Mouse (Mus musculus) embryonic facial prominence, embryonic 10.5 days (tissue): ENCODE data around the gene Qsox2. TPM values are rescaled to one million over a fixed set of nuclear protein-coding genes. Genes with fewer than 3 reads are reported as not detected.
A peak's percentile ranks its signal among the peaks of the same experiment; 100 is the strongest.

Source experiments
- DNase-seq: peaks from one replicate; pipeline ENCODE4 v3.0.0-alpha.2; 2017; ENCODE audit warnings: low spot score
- H3K27ac ChIP-seq: fragments of 300-500 bp; sonication (generic); replicated peaks from 2 replicates; pipeline ENCODE4 v1.5.1; 2016; ENCODE audit warnings: mild to moderate bottlenecking
- H3K27me3 ChIP-seq: fragments of 300-500 bp; sonication (generic); replicated peaks from 2 replicates; pipeline ENCODE4 v1.6.1; 2016; ENCODE audit warnings: low read depth, mild to moderate bottlenecking; ENCODE audit not compliant: poor library complexity, severe bottlenecking
- H3K36me3 ChIP-seq: fragments of 300-500 bp; sonication (generic); replicated peaks from 2 replicates; pipeline ENCODE4 v1.6.1; 2016; ENCODE audit warnings: mild to moderate bottlenecking, moderate library complexity
- H3K4me1 ChIP-seq: fragments of 300-500 bp; sonication (generic); 2 replicates; pipeline ENCODE4 v1.6.1; 2016
- H3K4me3 ChIP-seq: fragments of 300-500 bp; sonication (generic); 2 replicates; pipeline ENCODE4 v1.5.1; 2016; ENCODE audit warnings: mild to moderate bottlenecking, moderate library complexity
- H3K9me3 ChIP-seq: fragments of 300-500 bp; sonication (generic); 2 replicates; pipeline ENCODE4 v1.6.1; 2016; ENCODE audit warnings: mild to moderate bottlenecking
- WGBS: fragments of 180-500 bp; shearing (Covaris S2); methylation state at CpG from one replicate; pipeline ENCODE4 v1.1.7; 2016; 5-methylcytosine and 5-hydroxymethylcytosine counted together
- polyA plus RNA-seq: library from polyadenylated mRNA; unstranded; fragments of >200 nt; fragmentation: Nextera tagmentation; extraction: Ambion mirVana; gene quantifications from 2 replicates; pipeline ENCODE4 v1.2.1, GENCODE M21; 2016

Qsox2 gene
- polyA plus RNA-seq, 1 experiment from 2014 or later, result 15.7 TPM

- Histone ChIP-seq H3K9me3 (no peaks in the 10 kb centered on the region), H3K27ac (no peak overlapping the region), H3K4me1 (peaks cover 17% of the 10 kb centered on the region; the same call in 1 of the 2 replicates), H3K36me3 (no peaks in the 10 kb centered on the region), H3K4me3 (no peak overlapping the region), H3K27me3 (peaks cover 4% of the 10 kb centered on the region; the same call in 1 of the 2 replicates)
- 61% methylated on average over 8 of the region's 8 CpGs for WGBS
- no peak for DNase-seq
Observed at GRCm38 (mm10) chr2:26252514-26253206, 15.3 kb upstream of the Qsox2 start.

DNA sequence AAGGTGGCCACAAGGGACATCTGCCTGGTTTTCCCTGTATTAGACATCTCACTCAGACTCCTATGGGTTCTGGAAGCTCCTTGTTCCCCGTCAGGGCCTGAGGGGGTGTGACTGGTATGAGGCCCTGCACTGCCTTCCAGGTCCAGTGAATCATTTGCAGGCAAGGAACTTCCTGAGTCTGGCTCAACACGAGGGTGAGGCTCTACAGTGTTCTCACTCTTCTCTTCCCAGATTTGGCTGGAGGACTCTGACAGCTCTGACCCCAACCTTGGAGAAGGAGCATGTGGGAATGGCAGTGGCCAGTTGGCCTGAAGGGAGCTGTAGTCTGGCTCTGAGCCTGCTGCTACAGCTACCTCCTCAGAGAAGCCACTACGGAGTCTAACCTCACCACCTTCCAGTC is 10.2 kb upstream of the Qsox2 start:
- 62% methylated on average over 3 of the region's 3 CpGs for WGBS
- DNase-seq, result no peak
- H3K4me1 ChIP-seq, result peaks cover 2% of the 10 kb centered on the region; the same call in 1 of the 2 replicates

DNA sequence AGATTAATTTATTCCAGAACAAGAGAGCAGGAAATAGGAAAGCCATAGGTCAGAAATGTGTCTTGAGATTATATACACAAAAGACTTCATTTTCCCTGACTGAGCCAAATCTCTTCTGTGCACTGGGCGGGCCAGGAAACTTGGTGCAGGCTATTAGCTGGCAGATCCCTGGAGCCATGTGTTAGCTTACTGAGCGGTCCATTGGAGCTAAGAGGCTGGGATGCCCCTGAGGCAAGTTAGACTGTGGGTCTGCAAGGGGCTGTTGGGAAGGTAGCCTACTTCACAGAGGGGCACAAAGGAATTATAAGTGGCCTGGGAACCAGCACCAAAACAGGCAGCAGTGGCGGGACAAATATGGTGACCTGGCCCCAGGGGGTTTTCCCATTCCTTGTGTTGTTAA is 3.5 kb upstream of the Qsox2 start:
- H3K9me3 ChIP-seq, result no peaks in the 10 kb centered on the region
- peaks cover 18% of the 10 kb centered on the region for H3K4me1 ChIP-seq
- WGBS, result 58% methylated on average over 3 of the region's 3 CpGs
- no peak for DNase-seq
- no peaks in the 10 kb centered on the region for H3K27me3 ChIP-seq
- no peak overlapping the region for H3K4me3 ChIP-seq
- no peaks in the 10 kb centered on the region for H3K36me3 ChIP-seq
- no peak overlapping the region for H3K27ac ChIP-seq

More for the DNA sequence above, 10.2 kb upstream of the Qsox2 start:
- no peaks in the 10 kb centered on the region for H3K9me3 ChIP-seq
- H3K4me3 ChIP-seq, result no peak overlapping the region
- H3K27me3 ChIP-seq, result no peaks in the 10 kb centered on the region; the same call in 1 of the 2 replicates
- no peaks in the 10 kb centered on the region for H3K36me3 ChIP-seq
- H3K27ac ChIP-seq, result no peak overlapping the region

GRCm38 (mm10) chr2:26240330-26240729 is 3.0 kb upstream of the Qsox2 start:
- Histone ChIP-seq H3K27me3 (no peaks in the 10 kb centered on the region), H3K27ac (no peak overlapping the region), H3K4me3 (no peak overlapping the region), H3K36me3 (no peaks in the 10 kb centered on the region), H3K4me1 (peaks cover 23% of the 10 kb centered on the region), H3K9me3 (no peaks in the 10 kb centered on the region)
- no peak for DNase-seq
- 69% methylated on average over 9 of the region's 9 CpGs for WGBS

GRCm38 (mm10) chr2:26236681-26237289 is 540 bp downstream of the Qsox2 start:
- no peak for DNase-seq
- peaks cover 32% of the 10 kb centered on the region for H3K4me1 ChIP-seq
- peak overlapping the region; percentile 93 for H3K27ac ChIP-seq
- peaks cover 7% of the 10 kb centered on the region for H3K36me3 ChIP-seq
- H3K27me3 ChIP-seq, result no peaks in the 10 kb centered on the region
- WGBS, result under 1% methylated on average over 51 of the region's 51 CpGs
- H3K9me3 ChIP-seq, result no peaks in the 10 kb centered on the region
- peak overlapping the region; percentile 95 for H3K4me3 ChIP-seq

DNA sequence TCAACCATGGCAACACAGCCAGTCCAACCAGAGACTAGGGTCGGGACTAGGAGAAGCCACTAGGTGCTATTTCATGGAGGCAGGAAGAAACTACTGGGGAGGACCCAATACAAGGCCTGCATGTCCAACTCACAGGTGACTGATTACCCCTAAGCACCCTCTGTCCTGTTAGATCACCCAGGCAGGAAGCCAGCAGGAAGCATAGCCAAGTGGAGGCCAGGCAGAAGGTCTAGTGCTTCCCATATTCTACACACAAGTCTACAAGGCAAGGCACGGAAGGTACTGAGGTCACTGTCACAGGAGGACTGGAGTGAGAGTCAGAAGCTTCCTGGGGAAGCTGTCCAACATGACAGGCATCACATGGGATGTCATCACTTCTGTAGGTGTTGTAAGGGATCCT is 2.6 kb downstream of the Qsox2 start:
- no peak overlapping the region for H3K27ac ChIP-seq
- DNase-seq, result no peak
- no peaks in the 10 kb centered on the region for H3K27me3 ChIP-seq
- no peak overlapping the region for H3K4me3 ChIP-seq
- peaks cover 23% of the 10 kb centered on the region for H3K4me1 ChIP-seq
- no peaks in the 10 kb centered on the region for H3K9me3 ChIP-seq
- WGBS, result 94% methylated on average over 2 of the region's 2 CpGs
- peaks cover 7% of the 10 kb centered on the region for H3K36me3 ChIP-seq

GRCm38 (mm10) chr2:26234253-26234652 is 3.1 kb downstream of the Qsox2 start:
- Histone ChIP-seq H3K9me3 (no peaks in the 10 kb centered on the region), H3K27me3 (no peaks in the 10 kb centered on the region), H3K4me1 (peaks cover 23% of the 10 kb centered on the region), H3K4me3 (no peak overlapping the region), H3K27ac (no peak overlapping the region), H3K36me3 (peaks cover 7% of the 10 kb centered on the region)
- no peak for DNase-seq
- 75% methylated on average over 5 of the region's 5 CpGs for WGBS

- Histone ChIP-seq H3K36me3 (peaks cover 11% of the 10 kb centered on the region), H3K27me3 (no peaks in the 10 kb centered on the region), H3K4me1 (peaks cover 19% of the 10 kb centered on the region), H3K9me3 (no peaks in the 10 kb centered on the region), H3K27ac (no peak overlapping the region), H3K4me3 (no peak overlapping the region)
- 86% methylated on average over 3 of the region's 3 CpGs for WGBS
- DNase-seq, result no peak
Observed at GRCm38 (mm10) chr2:26231366-26231765, 6.0 kb downstream of the Qsox2 start.

DNA sequence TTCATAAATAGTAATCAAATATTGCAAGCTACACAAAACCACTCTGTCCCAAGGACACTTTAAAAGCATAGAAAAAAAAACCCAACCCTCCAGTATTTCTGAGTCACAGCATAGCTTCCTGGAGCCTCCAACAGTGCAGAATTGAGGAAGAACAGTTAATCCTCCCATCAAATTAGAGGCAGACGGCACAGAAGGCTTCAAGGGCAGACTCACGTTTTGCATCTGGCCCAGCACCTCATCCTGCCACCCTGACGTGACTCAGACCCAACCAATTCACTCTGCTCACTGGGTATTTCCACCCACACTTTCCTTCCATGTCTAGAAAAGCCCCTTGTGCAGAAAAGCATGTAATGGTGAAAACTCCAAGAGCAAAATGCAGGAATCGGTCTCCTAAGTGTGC is 7.1 kb downstream of the Qsox2 start:
- Histone ChIP-seq H3K9me3 (no peaks in the 10 kb centered on the region), H3K27me3 (no peaks in the 10 kb centered on the region), H3K27ac (no peak overlapping the region), H3K4me1 (peaks cover 8% of the 10 kb centered on the region), H3K4me3 (no peak overlapping the region), H3K36me3 (peaks cover 19% of the 10 kb centered on the region)
- no peak for DNase-seq
- whole genome bisulfite sequencing, result 61% methylated on average over 4 of the region's 4 CpGs

DNA sequence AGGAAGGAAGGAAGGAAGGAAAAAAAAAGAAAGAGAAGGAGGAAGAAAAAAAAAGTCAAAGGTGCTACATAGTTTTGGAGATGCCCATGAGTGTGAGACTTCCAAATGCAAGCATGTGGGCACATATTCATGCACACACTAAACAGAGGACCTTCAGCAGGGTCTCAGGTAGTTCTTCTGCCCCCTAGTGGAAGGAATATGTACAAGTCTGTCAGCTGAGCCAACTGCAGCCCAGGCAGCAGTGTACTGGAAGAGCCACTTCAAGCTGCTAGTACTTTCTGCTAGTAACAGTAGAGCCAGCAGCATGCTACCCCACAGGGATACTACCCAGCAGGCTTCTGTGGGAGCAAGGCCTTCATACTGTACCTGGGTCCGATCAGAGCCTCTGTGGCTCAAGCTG is 9.5 kb downstream of the Qsox2 start:
- DNase-seq, result peak; percentile 44
- Histone ChIP-seq H3K9me3 (no peaks in the 10 kb centered on the region), H3K27me3 (no peaks in the 10 kb centered on the region), H3K4me3 (no peak overlapping the region), H3K27ac (no peak overlapping the region), H3K36me3 (peaks cover 40% of the 10 kb centered on the region), H3K4me1 (no peaks in the 10 kb centered on the region)
- WGBS, result 57% methylated on average over 1 of the region's 1 CpGs

GRCm38 (mm10) chr2:26225242-26225641 is 12.1 kb downstream of the Qsox2 start:
- Histone ChIP-seq H3K9me3 (no peaks in the 10 kb centered on the region), H3K27ac (no peak overlapping the region), H3K4me3 (no peak overlapping the region), H3K4me1 (no peaks in the 10 kb centered on the region), H3K36me3 (peaks cover 62% of the 10 kb centered on the region), H3K27me3 (no peaks in the 10 kb centered on the region)
- DNase-seq, result no peak
- WGBS, result 93% methylated on average over 4 of the region's 4 CpGs

DNA sequence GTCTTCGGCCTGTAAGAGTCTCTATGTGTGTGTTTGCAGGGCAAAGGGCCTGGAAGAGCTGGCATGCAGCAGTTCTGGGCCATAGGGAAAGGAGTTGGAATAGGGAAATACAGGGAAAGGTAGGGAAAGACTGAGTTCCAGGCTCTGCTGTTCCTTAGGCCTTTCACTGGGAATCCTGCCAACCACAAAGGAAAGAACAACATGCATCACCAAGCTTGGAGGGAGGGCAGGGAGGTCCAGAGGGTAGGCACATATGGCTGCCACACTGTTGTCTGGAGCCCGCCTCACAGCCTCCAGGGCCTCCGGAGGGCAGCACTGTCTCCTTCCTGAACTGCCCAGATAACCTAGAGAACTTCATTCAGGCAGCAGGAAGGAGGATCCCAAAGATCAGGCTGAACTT is 13.4 kb downstream of the Qsox2 start:
- Histone ChIP-seq H3K9me3 (no peaks in the 10 kb centered on the region), H3K4me3 (no peak overlapping the region), H3K27ac (no peak overlapping the region), H3K4me1 (no peaks in the 10 kb centered on the region), H3K36me3 (peaks cover 75% of the 10 kb centered on the region), H3K27me3 (no peaks in the 10 kb centered on the region)
- 84% methylated on average over 3 of the region's 3 CpGs for WGBS
- no peak for DNase-seq

- no peaks in the 10 kb centered on the region for H3K27me3 ChIP-seq
- H3K36me3 ChIP-seq, result peaks cover 97% of the 10 kb centered on the region
- 87% methylated on average over 3 of the region's 3 CpGs for WGBS
Observed at GRCm38 (mm10) chr2:26214526-26214925, 22.8 kb downstream of the Qsox2 start.

More at GRCm38 (mm10) chr2:26214526-26214925, 22.8 kb downstream of the Qsox2 start:
- no peak overlapping the region for H3K27ac ChIP-seq
- no peaks in the 10 kb centered on the region for H3K9me3 ChIP-seq
- H3K4me1 ChIP-seq, result no peaks in the 10 kb centered on the region
- no peak for DNase-seq
- H3K4me3 ChIP-seq, result no peak overlapping the region
